ENCODE assay signal across 19 mouse cellular contexts in genomic region chr17:46091899-46092298, GRCm38 (mm10). TPM values are rescaled to one million over a fixed set of nuclear protein-coding genes. Genes with fewer than 3 reads are reported as not detected.
DNase-seq lines count a peak whose midpoint lies in the region; ATAC-seq and TF ChIP-seq lines count a peak whose summit lies in the region.
"Had no signal": no experiment of that assay in that cellular context is flagged by ENCODE, and none has a peak within 500 bp of the region (broad histone marks: within the 10 kb centered on the region; RNA-seq: fewer than 3 reads in every experiment).

No protein-coding gene starts in this region.

- ATAC-seq in hindbrain, embryonic 16.5 days, result no peak
- ATAC-seq in hindbrain, embryonic 13.5 days (ENCODE audit: low FRiP score), result no peak
- ATAC-seq: CD4-positive, CD25-positive, alpha-beta regulatory T cell, adult 4 months; forebrain, embryonic 13.5 days; forebrain, postnatal 0 days; hindbrain, postnatal 0 days had no signal

- 77% methylated on average over 14 of the region's 14 CpGs for WGBS in hindbrain, embryonic 10.5 days
- 84% methylated on average over 14 of the region's 14 CpGs for WGBS in hindbrain, embryonic 16.5 days
- WGBS in thymus, adult 2 months, result 39% methylated on average over 14 of the region's 14 CpGs
- WGBS in hindbrain, embryonic 13.5 days, result 81% methylated on average over 14 of the region's 14 CpGs

- H3K9me3 ChIP-seq in hindbrain, embryonic 10.5 days, result no peaks in the 10 kb centered on the region
- no peaks in the 10 kb centered on the region for H3K9me3 ChIP-seq in hindbrain, embryonic 16.5 days (ENCODE audit: control insufficient read depth, low read length)
- no peaks in the 10 kb centered on the region for H3K9me3 ChIP-seq in hindbrain, embryonic 13.5 days
- H3K9me3 ChIP-seq: embryonic facial prominence, embryonic 10.5 days; forebrain, embryonic 13.5 days; G1E; heart, embryonic 12.5 days had no signal

- TF ChIP-seq CTCF in thymus, adult 2 months (IDR thresholded peaks at IDR 0.05; ENCODE audit: borderline replicate concordance, control insufficient read depth, extremely low read depth, insufficient read depth, low read length, poor library complexity), result no peak

- peak; percentile 37 for DNase-seq in hindbrain, embryonic 10.5 days (ENCODE audit: low spot score)
- DNase-seq in thymus, adult 2 months, result peak; percentile 23
- DNase-seq in thymus, postnatal 36 days, result peak; percentile 20 to 47
- DNase-seq in retina, postnatal 1 day, result no peak
- no peak for DNase-seq in cerebellum, adult 9-10 months
- DNase-seq: adrenal gland, adult 2 months; adrenal gland, postnatal 25 days; B cell, adult 2 months; cerebellum, adult 8-10 months; forebrain, postnatal 0 days; gastrocnemius, postnatal 25 days had no signal

- H3K27ac ChIP-seq in hindbrain, embryonic 10.5 days, result no peak overlapping the region
- H3K27ac ChIP-seq in hindbrain, embryonic 16.5 days (ENCODE audit: low read depth, low read length), result no peak overlapping the region
- no peak overlapping the region for H3K27ac ChIP-seq in thymus, adult 2 months (ENCODE audit: control insufficient read depth, insufficient read depth, low read length)
- H3K27ac ChIP-seq in hindbrain, embryonic 13.5 days, result no peak overlapping the region
- H3K27ac ChIP-seq: embryonic facial prominence, embryonic 10.5 days; forebrain, embryonic 13.5 days; hindbrain, postnatal 0 days had no signal

- H3K4me1 ChIP-seq in hindbrain, embryonic 10.5 days (replicated peaks), result peaks cover 6% of the 10 kb centered on the region; the same call in 1 of the 2 replicates
- H3K4me1 ChIP-seq in hindbrain, embryonic 16.5 days (ENCODE audit: control insufficient read depth, insufficient read depth, low read depth, low read length), result no peaks in the 10 kb centered on the region
- peaks cover 6% of the 10 kb centered on the region for H3K4me1 ChIP-seq in thymus, adult 2 months (replicated peaks; ENCODE audit: control insufficient read depth, insufficient read depth, low read length)
- H3K4me1 ChIP-seq in hindbrain, embryonic 13.5 days (replicated peaks), result no peaks in the 10 kb centered on the region; the same call in 1 of the 2 replicates
- H3K4me1 ChIP-seq: forebrain, embryonic 13.5 days had no signal

- no peak overlapping the region for H3K4me2 ChIP-seq in hindbrain, embryonic 16.5 days (ENCODE audit: low read length)
- no peak overlapping the region for H3K4me2 ChIP-seq in hindbrain, embryonic 13.5 days
- H3K4me2 ChIP-seq: forebrain, embryonic 13.5 days; heart, embryonic 12.5 days had no signal

- H3K36me3 ChIP-seq in hindbrain, embryonic 10.5 days, result no peaks in the 10 kb centered on the region
- H3K36me3 ChIP-seq in hindbrain, embryonic 16.5 days (ENCODE audit: control insufficient read depth, insufficient read depth, low read length), result no peaks in the 10 kb centered on the region
- no peaks in the 10 kb centered on the region for H3K36me3 ChIP-seq in thymus, adult 2 months (ENCODE audit: control insufficient read depth, insufficient read depth, low read length)
- H3K36me3 ChIP-seq in hindbrain, embryonic 13.5 days, result no peaks in the 10 kb centered on the region
- H3K36me3 ChIP-seq: embryonic facial prominence, embryonic 10.5 days; G1E; heart, embryonic 12.5 days had no signal

- no peak overlapping the region for H3K9ac ChIP-seq in hindbrain, embryonic 16.5 days (ENCODE audit: low read depth, low read length)
- no peak overlapping the region for H3K9ac ChIP-seq in hindbrain, embryonic 13.5 days
- H3K9ac ChIP-seq: forebrain, embryonic 13.5 days; forebrain, postnatal 0 days; heart, embryonic 12.5 days had no signal

- peaks cover 3% of the 10 kb centered on the region; the same call in 1 of the 2 replicates for H3K27me3 ChIP-seq in hindbrain, embryonic 10.5 days (ENCODE audit: insufficient read depth, poor library complexity, severe bottlenecking)
- H3K27me3 ChIP-seq in hindbrain, embryonic 16.5 days (replicated peaks; ENCODE audit: control insufficient read depth, insufficient read depth, low read length), result no peaks in the 10 kb centered on the region
- no peaks in the 10 kb centered on the region for H3K27me3 ChIP-seq in thymus, adult 2 months (ENCODE audit: control insufficient read depth, insufficient read depth, low read length)
- H3K27me3 ChIP-seq in hindbrain, embryonic 13.5 days, result peaks cover 11% of the 10 kb centered on the region

- TF ChIP-seq POLR2A in thymus, adult 2 months (IDR thresholded peaks at IDR 0.05; ENCODE audit: control insufficient read depth, extremely low read depth, insufficient read depth, low read length, poor library complexity), result no peak

- H3K4me3 ChIP-seq in hindbrain, embryonic 10.5 days, result no peak overlapping the region
- H3K4me3 ChIP-seq in hindbrain, embryonic 16.5 days (ENCODE audit: low read length), result no peak overlapping the region
- H3K4me3 ChIP-seq in thymus, adult 2 months (ENCODE audit: control insufficient read depth, insufficient read depth, low read length), result no peak overlapping the region
- no peak overlapping the region for H3K4me3 ChIP-seq in hindbrain, embryonic 13.5 days
- H3K4me3 ChIP-seq: embryonic facial prominence, embryonic 10.5 days; forebrain, embryonic 13.5 days; heart, embryonic 12.5 days had no signal

RNA-seq across cellular contexts. Expression of gene Mrps18a, which starts 18.9 kb away (rescaled TPM):
- polyA plus RNA-seq in hindbrain, embryonic 10.5 days (2016; fragmentation: Nextera tagmentation; extraction: Ambion mirVana), result 148 and 151 TPM in 2 replicates
- 152 and 163 TPM in 2 replicates for polyA plus RNA-seq in hindbrain, embryonic 16.5 days (2015; fragmentation: Nextera tagmentation; extraction: Ambion mirVana)
- polyA plus RNA-seq in thymus, adult 2 months (2012; rRNA removed), result 56.4 and 57.6 TPM in 2 replicates
- 147 and 149 TPM in 2 replicates for polyA plus RNA-seq in hindbrain, embryonic 13.5 days (2015; fragmentation: Nextera tagmentation; extraction: Ambion mirVana)

RNA-seq across cellular contexts. Expression of gene Rsph9, which starts 52.1 kb away (rescaled TPM):
- 14.5 and 20.5 TPM in 2 replicates for polyA plus RNA-seq in hindbrain, embryonic 10.5 days (2016; fragmentation: Nextera tagmentation; extraction: Ambion mirVana)
- 54.8 and 62.7 TPM in 2 replicates for polyA plus RNA-seq in hindbrain, embryonic 16.5 days (2015; fragmentation: Nextera tagmentation; extraction: Ambion mirVana)
- polyA plus RNA-seq in thymus, adult 2 months (2012; rRNA removed), result 1.2 and 2.6 TPM in 2 replicates
- polyA plus RNA-seq in hindbrain, embryonic 13.5 days (2015; fragmentation: Nextera tagmentation; extraction: Ambion mirVana), result 31.6 and 33.8 TPM in 2 replicates
- polyA plus RNA-seq: G1E had no signal

RNA-seq across cellular contexts. Expression of gene Vegfa, which starts 59.7 kb away (rescaled TPM):
- polyA plus RNA-seq in hindbrain, embryonic 10.5 days (2016; fragmentation: Nextera tagmentation; extraction: Ambion mirVana), result 2.0 TPM in 2 replicates
- polyA plus RNA-seq in hindbrain, embryonic 16.5 days (2015; fragmentation: Nextera tagmentation; extraction: Ambion mirVana), result 3.7 and 3.8 TPM in 2 replicates
- polyA plus RNA-seq in thymus, adult 2 months (2012; rRNA removed), result 50.3 and 65.2 TPM in 2 replicates
- 2.8 and 4.1 TPM in 2 replicates for polyA plus RNA-seq in hindbrain, embryonic 13.5 days (2015; fragmentation: Nextera tagmentation; extraction: Ambion mirVana)
- polyA plus RNA-seq: CD4-positive, CD25-positive, alpha-beta regulatory T cell, adult 4 months had no signal

Comparison
In these comparisons a context has a peak if more than half of its experiments do, and no peak if none do; other contexts are left out.
1. DNase-seq: peak in hindbrain, embryonic 10.5 days (single experiment), thymus, adult 2 months (single experiment) and thymus, postnatal 36 days (2 of 2); none in retina, postnatal 1 day (single experiment) and cerebellum, adult 9-10 months (single experiment).